Mouse (Mus musculus): ENCODE data around the gene Rexo1.

Rexo1 gene

DNA sequence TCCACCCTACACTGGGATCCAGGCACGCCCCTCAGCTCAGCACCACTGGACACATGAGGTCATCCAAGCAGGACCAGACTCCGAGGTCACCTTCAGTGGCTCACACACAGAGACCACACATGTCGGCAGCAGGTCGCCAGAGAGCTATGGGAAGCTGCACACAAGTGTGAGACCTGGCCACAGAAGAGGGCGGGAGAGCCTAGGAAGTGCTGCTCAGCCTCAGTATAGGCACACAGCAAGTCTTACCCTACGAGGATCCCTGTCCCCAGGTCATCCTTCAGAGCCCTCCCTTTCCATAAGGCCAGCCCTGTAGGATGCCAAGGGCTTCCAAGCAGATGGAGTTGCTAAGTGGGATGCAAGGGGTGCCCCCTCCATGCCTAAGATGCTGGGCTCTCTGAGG, 7.4 kb downstream of the Rexo1 start:
- DNase-seq (ENCODE audit: low read depth, low spot score) = no peak

DNA sequence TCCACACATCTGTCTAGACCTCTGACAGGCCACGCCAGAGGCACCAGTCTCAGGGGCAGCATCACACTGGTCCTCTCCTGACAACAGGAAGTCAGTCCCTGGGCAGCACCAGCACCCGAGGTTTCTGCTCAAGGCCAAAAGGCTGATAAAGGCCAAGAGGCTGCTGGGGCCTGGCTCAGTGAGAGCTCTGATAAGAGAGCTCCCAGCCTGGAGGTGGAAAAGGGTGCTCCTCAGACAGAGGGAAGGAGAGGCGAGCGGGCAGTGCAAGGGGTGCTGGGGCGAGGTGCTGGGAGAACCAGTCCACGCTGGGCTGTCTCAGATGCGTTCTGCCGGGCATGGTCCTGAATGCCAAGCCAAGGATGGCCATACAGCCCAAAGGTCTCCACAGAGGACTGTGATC, 7.8 kb downstream of the Rexo1 start:
- DNase-seq (ENCODE audit: low read depth, low spot score) = no peak

DNA sequence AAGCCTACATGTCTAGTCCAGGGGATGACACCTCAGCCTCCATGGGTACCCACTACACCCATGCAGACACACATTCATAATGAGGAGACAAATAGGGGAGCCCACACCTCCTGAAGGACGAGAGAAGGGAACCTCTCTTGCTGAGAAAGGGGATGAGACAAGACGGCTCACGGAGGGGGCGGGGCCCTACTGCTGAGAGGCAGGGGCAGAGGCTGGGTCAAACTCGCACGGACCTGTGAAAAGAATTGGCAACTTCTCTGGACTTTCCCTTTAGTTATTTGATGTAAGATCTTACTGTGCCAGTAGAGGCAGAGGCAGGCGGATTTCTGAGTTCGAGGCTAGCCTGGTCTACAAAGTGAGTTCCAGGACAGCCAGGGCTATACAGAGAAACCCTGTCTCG, 9.0 kb downstream of the Rexo1 start:
- DNase-seq (ENCODE audit: low read depth, low spot score) = no peak

DNA sequence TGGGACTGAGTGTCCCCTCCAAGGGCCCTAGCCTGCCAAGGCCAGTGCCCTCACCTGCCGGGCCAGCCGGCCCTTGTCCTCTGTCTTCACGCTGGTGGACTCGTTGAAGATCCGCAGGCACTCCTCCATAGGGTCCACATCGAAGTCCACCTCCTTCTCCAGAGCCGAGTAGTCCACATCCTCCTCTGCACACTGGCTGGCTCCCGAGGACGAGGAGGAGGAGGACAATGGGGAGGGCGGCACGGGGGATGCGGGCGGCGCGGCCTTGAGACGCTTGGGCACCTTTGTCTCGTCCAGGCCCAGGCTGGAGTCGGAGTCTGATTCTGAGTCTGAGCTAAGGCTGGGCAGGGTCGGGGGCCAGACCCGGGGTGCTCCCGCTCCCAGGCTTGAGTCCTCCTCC, 12.1 kb downstream of the Rexo1 start:
- DNase-seq (ENCODE audit: low read depth, low spot score) = no peak

DNA sequence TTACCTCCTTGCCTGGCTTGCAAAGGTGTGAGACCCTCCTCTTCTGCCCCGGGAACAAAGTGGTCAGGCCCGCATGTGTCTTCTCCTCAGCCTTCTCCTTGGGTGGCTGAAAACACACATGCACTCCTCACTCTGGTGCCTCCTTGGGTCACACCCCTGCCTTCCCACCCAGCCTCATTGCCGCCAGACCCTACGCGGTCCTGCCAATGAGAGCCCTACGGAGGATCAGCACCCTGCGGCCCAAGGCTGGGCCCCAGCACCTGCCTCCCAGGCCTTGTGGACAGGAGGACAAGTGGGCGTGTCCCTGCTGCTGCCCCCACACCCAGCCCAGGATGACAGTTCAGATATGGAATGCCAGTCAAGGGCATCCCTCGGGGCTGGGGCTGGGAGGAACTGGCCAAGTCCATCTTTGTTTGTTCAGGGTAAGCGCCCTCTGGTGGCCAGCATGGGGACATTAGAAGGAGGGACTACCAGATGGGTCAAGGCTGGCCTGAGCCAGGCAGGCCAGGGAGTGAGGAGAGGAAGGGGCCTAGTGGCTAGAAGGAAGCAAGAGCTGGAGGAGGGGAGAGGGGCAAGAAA, 12.8 kb downstream of the Rexo1 start:
- DNase-seq (ENCODE audit: low read depth, low spot score) = peak; percentile 63

DNA sequence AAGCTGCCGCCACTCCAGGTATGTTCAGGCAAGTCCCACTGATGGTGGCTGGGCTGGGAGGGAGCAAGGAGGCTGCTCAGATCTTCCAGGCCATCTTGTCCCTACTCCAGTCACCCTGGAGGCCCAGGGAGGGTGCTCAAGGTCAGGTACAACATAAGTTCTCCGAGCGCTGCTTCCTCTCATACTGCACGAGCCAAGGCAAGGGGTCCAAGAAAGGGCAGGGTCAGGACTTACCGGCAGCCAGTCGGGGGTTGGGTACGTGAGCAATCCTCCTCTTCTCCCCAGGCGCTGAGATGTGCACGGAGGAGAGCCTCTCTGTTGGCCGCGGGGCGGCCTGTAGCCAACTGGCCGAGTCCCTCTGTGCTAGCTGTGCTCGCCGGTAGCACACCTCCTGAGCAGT, 13.8 kb downstream of the Rexo1 start:
- DNase-seq (ENCODE audit: low read depth, low spot score) = no peak

DNA sequence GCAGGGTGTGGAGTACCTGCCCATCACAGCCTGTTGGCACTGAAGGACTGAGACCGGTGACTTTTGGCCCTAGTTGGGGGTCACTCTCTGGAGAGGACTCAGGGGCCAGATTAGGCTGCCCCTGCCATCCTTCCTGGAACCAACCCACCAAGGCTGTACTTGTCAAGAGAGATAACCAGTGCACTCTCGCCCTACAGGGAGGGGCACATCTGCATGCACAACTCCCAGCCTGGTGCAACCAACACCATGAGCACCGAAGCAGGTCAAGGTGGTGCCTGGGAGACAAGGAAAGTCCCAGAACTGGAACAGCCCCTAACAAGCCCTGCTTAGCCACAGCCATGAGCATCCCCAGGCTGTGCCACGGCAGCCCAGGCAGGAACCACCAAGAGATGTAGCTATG, 14.4 kb downstream of the Rexo1 start:
- no peak for DNase-seq (ENCODE audit: low read depth, low spot score)

DNA sequence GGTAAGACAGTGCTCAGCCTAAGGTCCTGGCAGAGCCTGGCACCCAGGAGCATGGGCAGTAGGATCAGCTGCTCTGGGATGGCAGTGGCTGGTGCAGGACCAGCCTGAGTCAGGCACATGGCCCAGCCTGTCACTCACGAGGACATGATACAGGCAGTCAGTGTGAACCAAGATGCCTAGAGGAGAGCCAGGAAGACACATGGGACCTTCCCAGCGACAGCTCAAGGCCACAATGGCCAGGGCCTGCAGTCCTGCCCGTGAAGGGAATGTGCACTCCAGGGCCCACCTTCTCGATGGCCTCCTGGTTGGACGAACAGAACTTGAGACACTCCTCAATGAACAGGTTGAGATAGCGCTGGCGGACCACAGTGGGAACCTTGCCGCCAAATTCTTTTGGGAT, 15.8 kb downstream of the Rexo1 start:
- DNase-seq (ENCODE audit: low read depth, low spot score) = no peak

DNA sequence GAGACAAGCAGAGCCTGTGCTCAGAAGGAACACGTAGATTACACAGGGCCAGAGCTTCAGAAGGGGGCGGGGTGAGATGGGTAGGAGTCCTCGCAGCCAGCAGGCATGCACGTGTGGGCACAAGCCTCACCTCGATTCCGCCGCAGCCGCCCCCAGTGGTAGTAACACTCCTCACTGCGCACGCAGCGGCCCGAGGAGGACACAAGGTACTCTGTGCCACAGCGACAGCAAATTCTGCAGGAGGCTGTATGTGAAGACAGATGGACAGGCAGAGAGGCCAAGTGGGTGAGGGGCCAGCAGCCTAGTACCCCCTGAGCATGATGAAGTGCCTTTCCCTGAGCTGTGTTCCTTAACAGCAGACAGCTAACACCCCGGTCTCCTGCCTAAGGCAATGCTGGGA, 17.5 kb downstream of the Rexo1 start:
- DNase-seq (ENCODE audit: low read depth, low spot score) = no peak

DNA sequence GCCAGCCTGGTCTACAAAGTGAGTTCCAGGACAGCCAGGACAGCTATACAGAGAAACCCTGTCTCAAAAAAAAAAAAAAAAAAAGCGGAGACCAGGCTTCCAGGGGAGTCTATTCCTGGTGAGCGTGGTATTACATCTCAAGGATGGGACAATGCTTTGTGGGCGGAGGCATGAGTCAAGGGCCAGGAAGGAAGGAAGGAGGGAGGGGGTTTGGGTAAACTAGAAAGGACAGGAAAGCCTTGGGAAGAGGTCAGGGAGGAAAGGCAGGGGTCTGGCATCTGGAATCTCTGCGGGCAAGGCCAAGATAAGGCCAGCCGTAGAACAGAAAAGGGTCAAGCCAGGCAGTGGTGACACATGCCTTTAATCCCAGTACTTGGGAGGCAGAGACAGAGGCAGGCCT, 21.9 kb downstream of the Rexo1 start:
- no peak for DNase-seq (ENCODE audit: low read depth, low spot score)

DNA sequence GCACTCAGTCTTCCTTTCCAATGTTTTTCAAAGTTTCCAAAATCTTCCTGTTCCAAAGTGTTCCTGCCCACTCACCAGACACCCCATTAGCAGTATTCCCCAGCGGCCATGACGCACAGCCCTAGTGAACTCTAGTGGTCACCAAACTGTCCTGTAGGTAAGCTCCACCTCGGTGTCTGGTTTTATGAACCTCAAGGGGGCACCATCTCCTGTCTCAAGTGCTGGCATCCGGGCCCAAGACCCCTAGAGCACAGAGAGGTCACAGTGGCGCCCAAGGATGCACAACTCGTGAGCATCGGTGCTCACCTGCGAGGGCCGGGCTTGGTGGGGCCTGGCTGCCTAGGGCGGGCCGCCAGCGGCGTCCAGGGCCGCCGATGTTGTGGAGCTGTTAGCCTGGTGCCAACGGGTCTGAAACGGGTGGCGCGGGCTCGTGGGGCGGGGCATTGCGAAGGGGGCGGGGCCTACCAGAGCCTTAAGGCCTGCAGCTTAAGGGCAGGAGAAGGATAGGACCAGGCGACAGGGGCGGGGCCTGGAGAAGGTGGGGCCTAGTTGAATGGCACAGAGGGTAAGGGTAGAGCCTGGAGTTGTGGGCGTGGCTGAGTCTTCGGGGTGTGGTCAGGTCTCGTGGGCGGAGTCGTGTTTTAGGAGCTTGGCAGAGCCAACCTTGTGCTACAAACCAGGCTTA, 22.5 kb downstream of the Rexo1 start, which contains the start of gene Atp8b3:
Atp8b3 (minus strand) TSS at position 415 of the 685 bp plus-strand sequence.
- peak; percentile 86 for DNase-seq (ENCODE audit: low read depth, low spot score)

DNA sequence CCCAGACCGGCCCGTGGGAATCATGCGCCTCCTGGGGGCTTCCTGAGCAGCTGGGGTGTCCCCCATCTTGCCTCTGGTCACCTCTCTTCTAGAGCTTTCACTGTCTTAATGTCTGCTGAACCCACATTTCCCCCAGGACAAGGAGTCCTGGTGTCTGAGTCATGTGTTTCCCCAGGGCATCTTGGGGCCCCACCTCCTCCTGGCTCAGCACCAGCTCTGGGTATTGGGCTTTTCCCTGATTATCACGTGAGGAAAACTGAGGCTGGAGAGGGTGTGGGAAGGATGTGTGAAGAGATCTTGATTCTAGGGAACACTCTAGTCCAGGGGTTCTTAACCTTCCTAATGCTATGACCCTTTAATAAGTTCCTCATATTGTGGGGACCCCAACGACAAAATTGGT, 23.2 kb downstream of the Rexo1 start:
- DNase-seq (ENCODE audit: low read depth, low spot score) = no peak

DNA sequence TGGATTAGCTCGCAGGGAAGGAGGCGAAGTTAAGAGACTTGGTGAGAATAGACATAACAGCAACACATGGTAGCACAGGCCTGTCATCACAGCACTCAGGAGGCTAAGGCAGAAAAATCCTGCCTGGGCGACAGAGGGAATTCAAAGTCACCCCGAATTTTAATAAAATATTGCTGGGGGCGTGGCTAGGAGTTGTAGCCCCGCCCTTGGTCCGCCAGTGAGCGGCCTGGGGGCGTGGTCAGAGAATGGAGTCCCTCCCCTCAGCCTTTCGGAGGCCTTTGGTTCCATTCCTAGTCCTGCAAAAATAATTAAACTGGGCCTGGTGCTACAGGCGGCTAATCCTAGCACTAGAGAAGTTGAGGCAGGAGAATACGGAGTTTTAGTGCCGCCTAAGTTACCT, 25.6 kb downstream of the Rexo1 start:
- DNase-seq (ENCODE audit: low read depth, low spot score) = peak; percentile 41

DNA sequence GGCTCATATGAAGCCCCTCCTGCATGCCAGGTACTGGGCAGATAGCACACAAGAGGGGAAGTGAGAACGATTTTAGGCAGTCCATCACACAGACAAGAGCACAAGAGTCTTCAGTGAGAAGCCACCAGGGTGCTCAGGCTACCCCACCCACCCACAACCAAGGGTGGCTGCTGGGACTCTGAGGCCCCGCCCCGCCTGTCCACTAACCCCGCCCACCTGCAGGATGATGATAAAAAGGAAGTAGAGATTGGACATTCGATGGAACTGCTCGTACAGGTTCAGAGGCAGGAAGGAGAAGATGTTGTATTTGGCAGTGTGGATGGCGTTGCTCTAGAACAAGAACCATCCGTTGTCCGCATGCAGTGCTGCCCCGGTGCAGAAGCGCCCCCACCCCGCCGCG, 26.3 kb downstream of the Rexo1 start:
- DNase-seq (ENCODE audit: low read depth, low spot score) = peak; percentile 53

DNA sequence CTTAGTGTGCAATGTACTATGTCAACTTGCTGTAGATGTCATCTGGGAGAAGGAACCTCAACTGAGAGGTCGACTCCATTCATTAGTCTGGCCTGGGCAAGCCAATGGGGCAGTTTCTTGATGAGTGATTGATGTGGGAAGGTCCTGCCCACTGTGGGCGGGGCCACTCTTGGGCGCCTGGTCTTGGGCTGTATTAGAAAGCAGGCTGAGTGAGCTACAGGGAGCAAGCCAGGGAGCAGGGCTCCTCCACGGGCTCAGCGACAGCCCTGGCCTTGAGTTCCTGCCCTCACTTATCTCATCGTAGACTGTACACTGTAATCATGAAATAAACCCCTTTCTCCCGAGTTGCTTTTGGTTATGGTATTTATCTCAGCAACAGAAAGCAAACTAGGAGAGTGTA, 27.7 kb downstream of the Rexo1 start:
- DNase-seq (ENCODE audit: low read depth, low spot score) = no peak

DNA sequence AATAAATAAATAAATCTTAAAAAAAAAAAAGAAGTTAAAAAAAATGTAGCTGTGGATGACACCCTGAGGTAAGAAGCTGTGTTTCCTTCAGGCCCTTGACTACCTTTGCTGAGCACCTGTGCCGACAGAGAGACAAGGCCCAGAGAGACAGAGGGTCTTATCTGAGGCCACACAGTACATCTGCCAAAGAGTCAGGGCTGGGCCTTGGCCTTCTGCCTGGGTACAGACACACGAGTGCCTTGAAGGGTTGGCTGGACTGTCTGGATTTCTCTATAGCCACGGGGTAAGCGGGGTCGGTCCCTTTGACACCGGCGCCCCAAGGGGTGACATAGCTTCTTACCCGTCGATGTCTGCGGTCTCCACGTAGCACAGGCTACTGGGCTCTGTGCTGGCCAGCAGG, 28.6 kb downstream of the Rexo1 start:
- no peak for DNase-seq (ENCODE audit: low read depth, low spot score)

DNA sequence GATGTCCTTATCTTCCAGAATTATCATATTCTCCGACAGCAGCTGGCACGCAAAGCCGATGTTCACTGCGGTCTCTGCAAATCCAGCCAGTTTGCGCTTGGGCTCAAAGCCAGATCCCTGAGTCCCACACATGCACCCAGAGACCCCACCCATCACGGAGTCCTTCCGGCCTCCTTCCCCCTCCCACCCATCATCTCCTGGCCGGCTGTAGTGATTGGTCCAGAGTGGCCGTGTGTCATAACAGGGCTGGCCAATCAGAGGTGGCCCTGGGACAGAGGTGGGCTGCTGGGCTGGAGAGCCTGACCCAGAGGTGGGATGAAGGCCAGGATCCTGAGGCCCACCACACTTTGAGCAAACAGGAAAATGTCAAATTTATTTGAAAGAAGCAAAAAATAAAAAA, 35.2 kb downstream of the Rexo1 start:
- DNase-seq (ENCODE audit: low read depth, low spot score) = no peak

DNA sequence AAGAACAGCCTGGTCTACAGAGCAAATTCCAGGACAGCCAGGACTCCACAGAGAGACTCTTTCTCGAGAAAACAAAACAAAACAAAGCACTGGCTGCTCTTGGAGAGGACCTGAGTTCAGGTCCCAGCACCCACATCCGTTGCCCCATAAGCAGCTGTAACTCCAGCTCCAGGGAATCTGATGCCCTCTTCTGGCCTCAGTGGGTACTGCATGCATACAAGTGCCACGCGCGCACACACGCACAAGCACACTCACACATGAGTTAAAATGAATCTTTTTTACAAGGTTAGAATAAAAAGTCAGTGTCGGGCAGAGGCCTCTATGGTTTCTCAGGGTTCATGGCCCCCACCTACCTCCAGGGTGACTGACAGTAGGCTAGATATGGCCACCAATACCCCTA, 38.1 kb downstream of the Rexo1 start:
- DNase-seq (ENCODE audit: low read depth, low spot score) = peak; percentile 53

DNA sequence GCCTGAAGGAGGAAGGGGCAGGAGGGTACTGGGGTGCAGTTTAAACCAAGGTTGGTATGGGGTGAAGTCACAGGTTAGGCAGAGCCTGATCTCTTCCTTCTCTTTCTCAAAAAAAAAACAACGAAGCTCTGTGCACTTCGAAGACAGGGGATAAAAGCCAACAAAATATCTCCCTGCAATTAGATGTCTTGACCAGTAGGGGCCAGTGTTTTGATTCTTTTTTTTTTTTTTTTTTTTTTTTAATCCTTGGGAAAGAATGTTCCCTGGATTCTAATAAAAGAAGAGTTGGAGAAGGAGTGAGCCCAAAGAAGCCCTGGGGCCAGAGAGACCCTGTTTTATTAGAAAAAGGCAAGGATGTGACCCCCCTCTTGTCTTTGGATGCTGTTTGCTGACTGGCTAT, 42.1 kb downstream of the Rexo1 start:
- no peak for DNase-seq (ENCODE audit: low read depth, low spot score)

DNA sequence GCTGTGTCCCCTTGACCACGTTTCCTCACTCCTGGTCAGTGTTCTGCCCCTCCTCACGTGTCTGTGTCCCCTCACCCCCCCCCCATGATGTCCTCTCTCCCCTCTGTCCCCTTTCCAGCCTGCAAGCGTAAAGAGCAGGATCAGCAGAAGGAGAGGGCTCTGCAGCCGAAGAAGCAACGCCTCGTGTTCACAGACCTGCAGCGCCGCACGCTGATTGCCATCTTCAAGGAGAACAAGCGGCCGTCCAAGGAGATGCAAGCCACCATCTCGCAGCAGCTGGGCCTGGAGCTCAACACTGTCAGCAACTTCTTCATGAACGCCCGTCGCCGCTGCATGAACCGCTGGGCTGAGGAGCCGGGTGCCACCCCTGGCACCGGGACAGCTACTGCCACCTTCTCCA, 47.6 kb downstream of the Rexo1 start:
- DNase-seq (ENCODE audit: low read depth, low spot score) = no peak

DNA sequence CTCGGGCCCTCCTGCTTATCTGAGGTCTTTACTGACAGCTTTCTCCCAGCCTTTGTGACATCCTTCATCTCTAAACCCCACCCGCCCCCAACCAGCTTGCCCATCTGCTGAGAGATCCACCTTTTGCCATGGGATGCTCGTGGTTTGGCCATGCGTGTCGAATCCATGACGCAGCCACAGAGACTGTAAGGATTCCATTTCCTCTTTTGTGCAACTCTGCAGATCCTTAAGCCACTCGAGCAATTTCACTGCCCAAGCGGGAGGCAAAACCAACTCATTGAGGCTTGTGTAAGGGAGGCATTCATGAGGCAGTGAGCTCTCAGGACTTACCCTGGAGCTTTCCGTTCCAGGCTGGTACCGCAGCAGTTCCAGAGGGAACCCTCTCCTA, 51.1 kb downstream of the Rexo1 start:
- no peak for DNase-seq (ENCODE audit: low read depth, low spot score)

DNA sequence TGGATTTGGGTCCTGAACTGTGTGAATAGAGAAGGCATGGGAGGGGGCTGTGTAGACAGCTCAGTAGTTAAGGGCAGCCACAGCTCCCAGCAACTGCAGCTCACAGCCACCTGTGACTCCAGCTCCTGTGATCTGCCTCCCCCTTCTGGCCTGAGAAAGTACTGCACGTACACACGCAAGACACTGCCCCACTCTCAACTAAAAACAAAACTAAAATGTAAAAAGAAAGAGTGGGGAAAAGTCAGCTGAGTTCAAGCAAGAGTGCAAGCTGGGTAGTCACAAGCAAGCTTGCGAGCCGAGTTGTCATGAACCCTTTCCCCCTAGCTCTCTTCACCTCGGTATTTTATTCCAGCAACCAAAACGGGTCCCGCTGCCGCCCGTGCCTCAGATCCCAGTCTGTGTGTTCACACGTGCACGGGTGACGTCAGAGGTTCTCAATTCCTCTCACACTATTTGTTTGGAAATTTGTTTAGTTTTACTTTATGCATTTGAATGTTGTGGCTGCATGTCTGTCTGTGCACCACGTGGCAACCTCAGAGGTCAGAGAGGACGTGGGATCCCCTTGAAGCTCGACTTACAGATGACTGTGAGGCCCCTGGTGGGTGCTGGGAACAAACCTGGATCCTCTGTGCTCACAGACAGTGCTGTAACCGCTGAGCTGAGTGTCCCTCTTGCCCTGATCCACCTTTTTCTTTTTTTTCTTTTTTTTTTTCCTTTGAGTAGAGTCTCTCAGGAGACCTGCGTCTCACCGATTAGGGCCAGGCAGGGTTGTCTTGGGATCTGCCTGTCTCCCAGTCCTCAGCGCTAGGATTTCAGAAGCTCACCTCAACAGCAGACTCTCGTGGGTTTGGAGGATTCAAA, 51.7 kb downstream of the Rexo1 start:
- peak; percentile 94 for DNase-seq (ENCODE audit: low read depth, low spot score)

DNA sequence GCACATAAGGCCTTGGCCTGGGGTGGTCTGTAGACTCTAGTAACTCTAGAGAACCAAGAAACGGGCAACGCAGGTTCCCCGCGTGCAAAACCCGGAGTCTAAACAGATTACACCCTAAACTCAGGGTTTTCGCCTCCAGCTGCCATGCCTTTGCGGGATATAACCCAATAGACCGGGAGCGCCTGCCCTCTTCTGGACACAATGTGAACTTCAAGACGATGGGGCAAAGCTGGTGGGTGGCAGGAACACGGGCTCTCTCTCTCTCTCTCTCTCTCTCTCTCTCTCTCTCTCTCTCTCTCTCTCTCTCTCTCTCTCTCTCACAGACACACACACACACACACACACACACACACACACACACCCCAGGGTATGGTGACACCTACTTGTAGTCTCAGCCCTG, 55.1 kb downstream of the Rexo1 start:
- DNase-seq (ENCODE audit: low read depth, low spot score) = peak; percentile 88
